Mouse (Mus musculus) embryonic facial prominence, embryonic 12.5 days (tissue): Measurements from ENCODE around the gene Areg. TPM values are rescaled to one million over a fixed set of nuclear protein-coding genes. Genes with fewer than 3 reads are reported as not detected.

Experiments
- ATAC-seq: fragments of 200-750 bp; cut with Nextera tagmentation; 2 replicates; pipeline ENCODE4 v1.8.0; 2017; ENCODE audit not compliant: insufficient number of reproducible peaks, insufficient read depth, low FRiP score, low TSS enrichment
- H3K27ac ChIP-seq: fragments of 300-500 bp; sonication (generic); 2 replicates; pipeline ENCODE4 v1.5.1; 2016; ENCODE audit warnings: mild to moderate bottlenecking
- H3K27me3 ChIP-seq: fragments of 300-500 bp; sonication (generic); 2 replicates; pipeline ENCODE4 v1.6.1; 2016; ENCODE audit warnings: mild to moderate bottlenecking, moderate library complexity
- H3K36me3 ChIP-seq: fragments of 300-500 bp; sonication (generic); 2 replicates; pipeline ENCODE4 v1.6.1; 2016; ENCODE audit warnings: mild to moderate bottlenecking
- H3K4me1 ChIP-seq: fragments of 300-500 bp; sonication (generic); 2 replicates; pipeline ENCODE4 v1.6.1; 2016
- H3K4me2 ChIP-seq: fragments of 300-500 bp; sonication (generic); replicated peaks from 2 replicates; pipeline ENCODE4 v1.6.1; 2016; ENCODE audit warnings: mild to moderate bottlenecking, moderate library complexity
- H3K4me3 ChIP-seq: fragments of 300-500 bp; sonication (generic); 2 replicates; pipeline ENCODE4 v1.5.1; 2016; ENCODE audit warnings: mild to moderate bottlenecking
- H3K9ac ChIP-seq: fragments of 300-500 bp; sonication (generic); 2 replicates; pipeline ENCODE4 v1.6.1; 2016; ENCODE audit warnings: mild to moderate bottlenecking, moderate library complexity
- H3K9me3 ChIP-seq: fragments of 300-500 bp; sonication (generic); 2 replicates; pipeline ENCODE4 v1.6.1; 2016; ENCODE audit warnings: mild to moderate bottlenecking, moderate library complexity
- WGBS: fragments of 180-500 bp; shearing (Covaris S2); methylation state at CpG from one replicate; pipeline ENCODE4 v1.1.7; 2016; 5-methylcytosine and 5-hydroxymethylcytosine counted together
- polyA plus RNA-seq: library from polyadenylated mRNA; unstranded; fragments of >200 nt; fragmentation: Nextera tagmentation; extraction: Ambion mirVana; gene quantifications from 2 replicates; pipeline ENCODE4 v1.2.1, GENCODE M21; 2016

Areg gene
- 0.27 and 0.31 TPM in 2 replicates for polyA plus RNA-seq

GRCm38 (mm10) chr5:91139446-91139873 is at the start of gene Areg:
Gene Areg, plus strand, starts transcription at chr5:91139599.
- peaks cover 4% of the 10 kb centered on the region; the same call in 1 of the 2 replicates for H3K4me1 ChIP-seq
- H3K9ac ChIP-seq, result peak within 1 kb of the TSS; percentile 30; the same call in 1 of the 2 replicates
- H3K27ac ChIP-seq, result no peak within 1 kb of the TSS
- peak; percentile 77; the same call in 1 of the 2 replicates for ATAC-seq
- WGBS, result under 1% methylated on average over 44 of the region's 44 CpGs
- H3K36me3 ChIP-seq, result no peaks in the 10 kb centered on the region
- H3K9me3 ChIP-seq, result no peaks in the 10 kb centered on the region
- H3K4me3 ChIP-seq, result peak within 1 kb of the TSS; percentile 51
- H3K4me2 ChIP-seq, result peak within 1 kb of the TSS; percentile 93
- peaks cover 21% of the 10 kb centered on the region for H3K27me3 ChIP-seq

GRCm38 (mm10) chr5:91090301-91090700 is 49.1 kb upstream of the Areg start:
- no peak overlapping the region for H3K9ac ChIP-seq
- no peaks in the 10 kb centered on the region for H3K36me3 ChIP-seq
- no peaks in the 10 kb centered on the region for H3K4me1 ChIP-seq
- no peak overlapping the region for H3K27ac ChIP-seq
- H3K9me3 ChIP-seq, result no peaks in the 10 kb centered on the region
- 84% methylated on average over 3 of the region's 3 CpGs for WGBS
- no peaks in the 10 kb centered on the region for H3K27me3 ChIP-seq
- no peak for ATAC-seq
- no peak overlapping the region for H3K4me3 ChIP-seq
- no peak overlapping the region for H3K4me2 ChIP-seq

- WGBS, result 89% methylated on average over 10 of the region's 10 CpGs
- ATAC-seq, result no peak
- no peaks in the 10 kb centered on the region for H3K4me1 ChIP-seq
- no peak overlapping the region for H3K4me2 ChIP-seq
- no peaks in the 10 kb centered on the region for H3K36me3 ChIP-seq
- no peak overlapping the region for H3K9ac ChIP-seq
- no peaks in the 10 kb centered on the region for H3K27me3 ChIP-seq
- H3K27ac ChIP-seq, result no peak overlapping the region
- no peak overlapping the region for H3K4me3 ChIP-seq
- H3K9me3 ChIP-seq, result no peaks in the 10 kb centered on the region
Measured at GRCm38 (mm10) chr5:91097911-91098614, 41.3 kb upstream of the Areg start.

- H3K4me1 ChIP-seq, result no peaks in the 10 kb centered on the region
- no peak overlapping the region for H3K4me3 ChIP-seq
- H3K9ac ChIP-seq, result no peak overlapping the region
- no peak overlapping the region for H3K4me2 ChIP-seq
- ATAC-seq, result no peak
- H3K9me3 ChIP-seq, result no peaks in the 10 kb centered on the region
- H3K27me3 ChIP-seq, result no peaks in the 10 kb centered on the region
- 91% methylated on average over 5 of the region's 5 CpGs for whole genome bisulfite sequencing
- no peak overlapping the region for H3K27ac ChIP-seq
- H3K36me3 ChIP-seq, result no peaks in the 10 kb centered on the region
Measured at GRCm38 (mm10) chr5:91101742-91102141, 37.7 kb upstream of the Areg start.

- Histone ChIP-seq H3K36me3 (no peaks in the 10 kb centered on the region), H3K4me3 (no peak overlapping the region), H3K27ac (no peak overlapping the region), H3K4me1 (no peaks in the 10 kb centered on the region), H3K9me3 (no peaks in the 10 kb centered on the region), H3K4me2 (no peak overlapping the region), H3K9ac (no peak overlapping the region), H3K27me3 (no peaks in the 10 kb centered on the region)
- WGBS, result 72% methylated on average over 7 of the region's 7 CpGs
- ATAC-seq, result no peak
Measured at GRCm38 (mm10) chr5:91103943-91104665, 35.3 kb upstream of the Areg start.

GRCm38 (mm10) chr5:91106248-91106647 is 33.2 kb upstream of the Areg start:
- Histone ChIP-seq H3K4me1 (no peaks in the 10 kb centered on the region), H3K9me3 (no peaks in the 10 kb centered on the region), H3K27ac (no peak overlapping the region), H3K9ac (no peak overlapping the region), H3K27me3 (no peaks in the 10 kb centered on the region), H3K4me3 (no peak overlapping the region), H3K4me2 (no peak overlapping the region), H3K36me3 (no peaks in the 10 kb centered on the region)
- 82% methylated on average over 5 of the region's 5 CpGs for WGBS
- ATAC-seq, result no peak

- Histone ChIP-seq H3K4me3 (no peak overlapping the region), H3K27me3 (no peaks in the 10 kb centered on the region), H3K4me1 (no peaks in the 10 kb centered on the region), H3K9ac (no peak overlapping the region), H3K36me3 (no peaks in the 10 kb centered on the region), H3K9me3 (no peaks in the 10 kb centered on the region), H3K4me2 (no peak overlapping the region), H3K27ac (no peak overlapping the region)
- no peak for ATAC-seq
- WGBS, result 82% methylated on average over 6 of the region's 6 CpGs
Measured at GRCm38 (mm10) chr5:91110023-91110670, 29.3 kb upstream of the Areg start.

GRCm38 (mm10) chr5:91111019-91111418 is 28.4 kb upstream of the Areg start:
- Histone ChIP-seq H3K9ac (no peak overlapping the region), H3K27me3 (no peaks in the 10 kb centered on the region), H3K9me3 (no peaks in the 10 kb centered on the region), H3K36me3 (no peaks in the 10 kb centered on the region), H3K4me2 (no peak overlapping the region), H3K4me3 (no peak overlapping the region), H3K27ac (no peak overlapping the region), H3K4me1 (no peaks in the 10 kb centered on the region)
- ATAC-seq, result no peak
- 86% methylated on average over 8 of the region's 8 CpGs for WGBS

- Histone ChIP-seq H3K4me3 (no peak overlapping the region), H3K4me2 (no peak overlapping the region), H3K9ac (no peak overlapping the region), H3K36me3 (no peaks in the 10 kb centered on the region), H3K9me3 (no peaks in the 10 kb centered on the region), H3K4me1 (no peaks in the 10 kb centered on the region), H3K27me3 (no peaks in the 10 kb centered on the region), H3K27ac (no peak overlapping the region)
- WGBS, result 77% methylated on average over 2 of the region's 2 CpGs
- no peak for ATAC-seq
Measured at GRCm38 (mm10) chr5:91113967-91114366, 25.4 kb upstream of the Areg start.

GRCm38 (mm10) chr5:91114574-91114973 is 24.8 kb upstream of the Areg start:
- ATAC-seq, result no peak
- Histone ChIP-seq H3K36me3 (no peaks in the 10 kb centered on the region), H3K4me2 (no peak overlapping the region), H3K9me3 (no peaks in the 10 kb centered on the region), H3K27ac (no peak overlapping the region), H3K9ac (no peak overlapping the region), H3K27me3 (no peaks in the 10 kb centered on the region), H3K4me1 (no peaks in the 10 kb centered on the region), H3K4me3 (no peak overlapping the region)
- 75% methylated on average over 1 of the region's 1 CpGs for WGBS

- ATAC-seq, result no peak
- Histone ChIP-seq H3K9me3 (no peaks in the 10 kb centered on the region), H3K4me3 (no peak overlapping the region), H3K27me3 (no peaks in the 10 kb centered on the region), H3K27ac (no peak overlapping the region), H3K9ac (no peak overlapping the region), H3K36me3 (no peaks in the 10 kb centered on the region), H3K4me2 (no peak overlapping the region), H3K4me1 (no peaks in the 10 kb centered on the region)
Measured at GRCm38 (mm10) chr5:91118618-91119017, 20.8 kb upstream of the Areg start.

- Histone ChIP-seq H3K4me2 (no peak overlapping the region), H3K27ac (no peak overlapping the region), H3K9ac (no peak overlapping the region), H3K4me1 (no peaks in the 10 kb centered on the region), H3K27me3 (no peaks in the 10 kb centered on the region), H3K36me3 (no peaks in the 10 kb centered on the region), H3K4me3 (no peak overlapping the region), H3K9me3 (no peaks in the 10 kb centered on the region)
- no peak for ATAC-seq
- 74% methylated on average over 4 of the region's 4 CpGs for WGBS
Measured at GRCm38 (mm10) chr5:91123404-91123803, 16.0 kb upstream of the Areg start.
